Mouse (Mus musculus): ENCODE results near the gene Hadha.

Hadha gene

GRCm38 (mm10) chr5:30154474-30155394, at the start of gene Hadha, which contains the start of gene Hadhb:
Gene Hadha (minus strand): TSS chr5:30155162.
Gene Hadhb (plus strand): TSS chr5:30155248.
- peak; percentile 96 for DNase-seq

GRCm38 (mm10) chr5:30204441-30204840, 49.5 kb upstream of the Hadha start:
- no peak for DNase-seq

- no peak for DNase-seq
These were observed 48.4 kb upstream of the Hadha start for GRCm38 (mm10) chr5:30203216-30203885.

GRCm38 (mm10) chr5:30202221-30202620, 47.3 kb upstream of the Hadha start:
- no peak for DNase-seq

GRCm38 (mm10) chr5:30201521-30201920, 46.6 kb upstream of the Hadha start:
- peak; percentile 30 for DNase-seq

- no peak for DNase-seq
These were observed 43.3 kb upstream of the Hadha start for GRCm38 (mm10) chr5:30198257-30198656.

- DNase-seq, result no peak
These were observed 40.4 kb upstream of the Hadha start for GRCm38 (mm10) chr5:30195340-30195739.

- DNase-seq, result no peak
These were observed 37.5 kb upstream of the Hadha start for GRCm38 (mm10) chr5:30192452-30192851.

- no peak for DNase-seq
These were observed 32.9 kb upstream of the Hadha start for GRCm38 (mm10) chr5:30187687-30188485.

GRCm38 (mm10) chr5:30175811-30176210, 20.8 kb upstream of the Hadha start:
- DNase-seq, result no peak

- DNase-seq, result no peak
These were observed 18.1 kb upstream of the Hadha start for GRCm38 (mm10) chr5:30172931-30173692.

GRCm38 (mm10) chr5:30172115-30172514, 17.2 kb upstream of the Hadha start:
- no peak for DNase-seq

- DNase-seq, result peak; percentile 43
These were observed 15.5 kb upstream of the Hadha start for GRCm38 (mm10) chr5:30170303-30170940.

- no peak for DNase-seq
These were observed 10.4 kb upstream of the Hadha start for GRCm38 (mm10) chr5:30165234-30165946.

- DNase-seq, result no peak
These were observed 7.4 kb upstream of the Hadha start for GRCm38 (mm10) chr5:30162339-30162738.

- no peak for DNase-seq
These were observed 6.9 kb upstream of the Hadha start for GRCm38 (mm10) chr5:30161836-30162235.

GRCm38 (mm10) chr5:30159601-30160000, 4.6 kb upstream of the Hadha start:
- DNase-seq, result no peak

GRCm38 (mm10) chr5:30155821-30156629, 1.1 kb upstream of the Hadha start:
- no peak for DNase-seq

- DNase-seq, result no peak
These were observed 432 bp upstream of the Hadha start for GRCm38 (mm10) chr5:30155395-30155792.

GRCm38 (mm10) chr5:30154013-30154412, 949 bp downstream of the Hadha start:
- DNase-seq, result no peak

All from kidney, adult 9 months (tissue).